Mouse (Mus musculus): ENCODE measurements at regions not wholly inside any gene's neighbourhood (a gene's known extent, or its start where the extent isn't known, plus 50 kb on each side); places are given as distances from the start of the nearest gene placed in this dataset.

- no peak for DNase-seq (ENCODE audit: low spot score)
These were observed 118.4 kb downstream of the Barx2 start for GRCm38 (mm10) chr9:31794911-31795310.

- DNase-seq (ENCODE audit: low spot score) = no peak
These were observed 137.3 kb downstream of the Barx2 start for GRCm38 (mm10) chr9:31775956-31776355.

- no peak for DNase-seq (ENCODE audit: low spot score)
These were observed 147.9 kb downstream of the Barx2 start for GRCm38 (mm10) chr9:31765401-31765800.

GRCm38 (mm10) chr9:31757894-31758561, 155.2 kb downstream of the Barx2 start:
- no peak for DNase-seq (ENCODE audit: low spot score)

GRCm38 (mm10) chr9:31730443-31730842, 182.8 kb downstream of the Barx2 start:
- no peak for DNase-seq (ENCODE audit: low spot score)

- DNase-seq (ENCODE audit: low spot score) = no peak
These were observed 194.0 kb downstream of the Barx2 start for GRCm38 (mm10) chr9:31719309-31719708.

GRCm38 (mm10) chr9:31710022-31710421, 203.2 kb downstream of the Barx2 start:
- DNase-seq (ENCODE audit: low spot score) = no peak

- no peak for DNase-seq (ENCODE audit: low spot score)
These were observed 206.6 kb downstream of the Barx2 start for GRCm38 (mm10) chr9:31706688-31707087.

GRCm38 (mm10) chr9:31690921-31691475, 222.3 kb downstream of the Barx2 start:
- no peak for DNase-seq (ENCODE audit: low spot score)

- DNase-seq (ENCODE audit: low spot score) = no peak
These were observed 224.1 kb upstream of the Tmem45b start for GRCm38 (mm10) chr9:31688398-31688705.

- no peak for DNase-seq (ENCODE audit: low spot score)
These were observed 223.6 kb upstream of the Tmem45b start for GRCm38 (mm10) chr9:31687686-31688397.

GRCm38 (mm10) chr9:31686466-31686865, 222.2 kb upstream of the Tmem45b start:
- DNase-seq (ENCODE audit: low spot score) = no peak

GRCm38 (mm10) chr9:31684812-31685188, 220.5 kb upstream of the Tmem45b start:
- DNase-seq (ENCODE audit: low spot score) = no peak

GRCm38 (mm10) chr9:31684099-31684811, 220.0 kb upstream of the Tmem45b start:
- no peak for DNase-seq (ENCODE audit: low spot score)

- no peak for DNase-seq (ENCODE audit: low spot score)
These were observed 219.2 kb upstream of the Tmem45b start for GRCm38 (mm10) chr9:31683302-31684081.

- no peak for DNase-seq (ENCODE audit: low spot score)
These were observed 218.6 kb upstream of the Tmem45b start for GRCm38 (mm10) chr9:31682893-31683292.

GRCm38 (mm10) chr9:31677150-31677549, 212.9 kb upstream of the Tmem45b start:
- DNase-seq (ENCODE audit: low spot score) = no peak

GRCm38 (mm10) chr9:31659026-31659425, 194.8 kb upstream of the Tmem45b start:
- no peak for DNase-seq (ENCODE audit: low spot score)

GRCm38 (mm10) chr9:31657612-31658011, 193.3 kb upstream of the Tmem45b start:
- DNase-seq (ENCODE audit: low spot score) = no peak

GRCm38 (mm10) chr9:31656676-31657075, 192.4 kb upstream of the Tmem45b start:
- DNase-seq (ENCODE audit: low spot score) = no peak

- DNase-seq (ENCODE audit: low spot score) = no peak
These were observed 190.5 kb upstream of the Tmem45b start for GRCm38 (mm10) chr9:31654747-31655146.

- no peak for DNase-seq (ENCODE audit: low spot score)
These were observed 190.0 kb upstream of the Tmem45b start for GRCm38 (mm10) chr9:31654213-31654612.
